Mouse (Mus musculus): Measurements from ENCODE around the gene Pofut1.

DNA sequence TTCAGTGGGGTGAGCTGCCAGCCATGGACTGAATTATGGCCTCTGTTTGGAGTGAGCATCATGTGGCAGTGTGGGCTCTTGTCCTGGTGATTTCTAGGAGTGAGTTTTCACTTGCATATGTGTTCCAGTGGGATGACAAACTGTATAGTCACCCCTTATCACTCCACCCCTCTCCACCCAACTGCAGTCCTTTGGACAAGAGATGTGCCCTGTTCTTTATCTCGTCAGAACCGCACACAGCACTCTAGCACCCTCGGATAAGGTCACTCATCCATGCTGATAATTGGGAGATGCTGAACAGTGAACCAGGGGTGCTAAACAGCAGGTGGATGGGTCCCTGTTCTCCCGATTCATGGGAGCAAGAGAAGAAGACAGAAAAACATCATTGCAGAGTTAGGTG is 19.7 kb upstream of the Pofut1 start:
- TF ChIP-seq POLR2A (IDR thresholded peaks at IDR 0.05; ENCODE audit: borderline replicate concordance, extremely low read depth, insufficient read depth, insufficient read length, poor library complexity, severe bottlenecking) (no peak), CTCF (IDR thresholded peaks at IDR 0.05; ENCODE audit: borderline replicate concordance, extremely low read depth, insufficient read depth, insufficient read length) (no peak)

Measured in brain, embryonic 14.5 days (tissue).